Mouse (Mus musculus) ovary, postnatal 14 days (tissue): Measurements from ENCODE around the gene Lrfn3.

ENCODE experiments used
- DNase-seq: peaks from one replicate; pipeline ENCODE4 v3.0.0; 2022; ENCODE audit warnings: low spot score

The Lrfn3 gene

DNA sequence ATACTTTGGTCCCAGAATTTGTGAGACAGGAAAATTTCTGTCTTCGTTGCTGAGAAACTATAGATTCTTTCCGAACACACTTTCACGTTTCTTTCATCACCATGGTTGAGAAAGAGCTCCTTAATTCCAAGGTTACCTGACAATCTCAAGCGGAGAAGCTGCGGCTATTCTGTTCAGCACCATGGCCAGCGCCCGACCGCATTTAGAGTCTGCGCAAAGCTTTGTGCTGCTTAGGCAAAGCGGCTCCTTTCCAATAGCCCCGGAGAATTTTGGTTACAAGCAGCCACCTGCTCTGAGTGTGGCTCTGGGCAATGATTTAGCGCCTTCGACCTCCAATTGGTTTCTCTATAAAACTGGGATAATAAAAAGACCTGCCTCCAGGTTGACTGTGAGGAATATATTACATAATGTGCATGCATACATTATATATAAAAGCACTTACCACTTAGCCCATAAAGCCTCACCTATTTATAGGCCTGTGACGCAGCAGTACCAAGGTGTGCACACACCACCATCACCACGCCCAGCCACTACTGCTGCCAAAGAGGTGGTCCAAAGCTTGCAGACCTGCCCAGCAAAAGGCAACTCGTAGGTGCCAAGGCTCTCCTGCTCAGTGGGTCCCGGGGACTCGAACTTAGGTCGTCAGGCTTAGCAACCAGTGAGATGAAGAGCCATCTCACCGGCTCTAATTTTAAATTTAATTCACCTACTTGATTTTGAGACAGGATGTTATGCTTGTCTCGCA lies 15.8 kb downstream of the Lrfn3 start:
- peak; percentile 68 for DNase-seq

GRCm38 (mm10) chr7:30339432-30340109 lies 23.0 kb downstream of the Lrfn3 start:
- no peak for DNase-seq

DNA sequence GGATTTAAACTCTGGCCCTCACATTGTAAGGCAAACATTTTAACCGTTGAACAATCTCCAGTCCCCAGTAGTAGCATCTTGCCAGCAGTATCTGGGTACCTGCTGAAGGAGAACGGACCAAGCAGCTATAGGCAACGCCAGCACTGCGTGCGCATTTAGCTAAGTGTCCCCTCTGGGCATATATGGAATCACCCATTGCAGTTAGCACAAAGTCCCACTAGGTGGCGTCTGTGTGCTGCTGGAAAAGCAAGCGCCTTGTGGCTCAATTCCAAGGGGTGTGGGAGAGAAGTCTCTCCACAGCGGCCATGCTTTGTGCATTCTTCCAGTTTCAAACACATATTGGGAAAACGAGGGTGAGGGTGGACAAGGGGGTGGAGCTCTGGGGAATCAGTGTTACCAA lies 26.2 kb downstream of the Lrfn3 start:
- peak; percentile 87 for DNase-seq

- DNase-seq: no peak
Measured at GRCm38 (mm10) chr7:30335688-30336087, 26.9 kb downstream of the Lrfn3 start.

- no peak for DNase-seq
Measured at GRCm38 (mm10) chr7:30334563-30334962, 28.0 kb downstream of the Lrfn3 start.

GRCm38 (mm10) chr7:30333436-30333835 lies 29.1 kb downstream of the Lrfn3 start:
- DNase-seq: peak; percentile 44

GRCm38 (mm10) chr7:30332622-30333259 lies 29.8 kb downstream of the Lrfn3 start:
- DNase-seq: no peak

DNA sequence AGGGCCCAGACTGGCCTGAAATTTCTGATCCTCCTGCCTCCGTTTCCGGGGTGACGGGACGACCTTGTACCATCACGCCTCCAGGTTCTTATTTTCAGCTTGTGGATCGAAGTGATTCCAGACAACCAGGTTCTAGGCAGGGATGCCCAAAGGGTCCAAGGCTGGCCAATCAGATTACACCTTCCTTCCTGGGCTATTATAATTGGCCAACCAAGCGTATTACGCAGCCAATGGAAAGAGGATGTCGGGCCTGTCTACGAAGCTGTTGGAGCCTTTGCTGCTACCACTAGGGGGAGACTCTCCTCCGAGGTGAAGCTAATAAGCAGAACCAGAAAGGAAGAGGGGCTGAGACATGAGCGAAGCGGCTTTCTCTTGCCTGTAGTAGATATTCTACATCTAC lies 30.7 kb downstream of the Lrfn3 start:
- DNase-seq: peak; percentile 62

GRCm38 (mm10) chr7:30328379-30328778 lies 34.2 kb downstream of the Lrfn3 start:
- no peak for DNase-seq

DNA sequence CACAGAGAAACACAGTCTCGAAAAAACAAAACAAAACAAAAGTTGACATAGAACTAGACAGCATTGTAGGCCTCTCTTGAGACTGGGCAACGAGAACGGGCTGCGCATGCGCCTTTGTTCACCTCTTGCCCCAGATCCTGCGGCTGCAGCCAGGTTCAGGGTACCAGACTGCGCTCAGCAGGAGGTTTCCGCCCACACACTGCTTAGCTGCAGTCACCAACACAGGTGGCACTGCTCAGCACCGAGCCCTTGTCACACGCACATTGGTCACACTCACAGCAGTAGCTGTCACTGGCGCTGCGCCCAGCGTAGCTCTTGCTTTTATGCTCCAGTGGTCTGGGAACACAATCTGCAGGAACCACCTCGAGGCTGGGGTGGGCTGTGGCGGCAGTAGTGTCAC lies 35.4 kb downstream of the Lrfn3 start:
- DNase-seq: no peak

DNA sequence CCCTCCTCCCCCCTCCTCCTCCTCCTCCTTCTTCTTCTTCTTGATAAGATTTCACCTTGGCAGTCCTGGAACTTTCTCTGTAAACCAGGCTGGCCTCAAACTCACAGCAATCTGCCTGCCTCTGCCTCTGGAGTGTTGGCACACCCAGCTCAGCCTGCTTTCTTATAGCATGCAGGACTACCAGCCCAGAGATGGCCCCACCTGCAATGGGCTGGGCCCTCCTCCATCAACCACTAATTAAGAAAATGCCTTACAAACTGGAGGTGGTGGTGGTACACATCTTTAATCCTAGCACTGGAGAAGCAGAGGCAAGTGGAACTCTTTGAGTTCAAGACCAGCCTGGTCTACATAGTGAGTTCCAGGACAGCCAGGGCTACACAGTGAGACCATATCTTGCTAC lies 36.1 kb downstream of the Lrfn3 start:
- no peak for DNase-seq

DNA sequence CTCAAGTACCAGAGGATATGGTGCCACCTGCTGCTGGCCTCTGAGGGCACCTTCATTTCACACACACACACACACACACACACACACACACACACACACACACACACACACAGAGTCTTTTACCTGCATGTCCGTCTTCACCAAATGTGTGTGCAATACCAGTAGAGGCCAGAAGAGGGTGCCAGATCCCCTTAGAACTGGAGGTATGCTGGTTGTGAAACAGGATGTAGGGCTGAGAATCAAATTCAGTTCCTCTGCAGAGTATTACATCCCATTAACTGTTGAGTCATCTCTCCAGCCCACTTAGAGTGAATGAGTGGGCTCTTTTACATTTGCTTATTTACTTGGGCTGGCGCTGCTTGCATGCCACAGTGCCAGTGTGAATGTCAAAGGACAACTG lies 37.2 kb downstream of the Lrfn3 start:
- DNase-seq: peak; percentile 45

- no peak for DNase-seq
Measured at GRCm38 (mm10) chr7:30324300-30324944, 38.1 kb downstream of the Lrfn3 start.

DNA sequence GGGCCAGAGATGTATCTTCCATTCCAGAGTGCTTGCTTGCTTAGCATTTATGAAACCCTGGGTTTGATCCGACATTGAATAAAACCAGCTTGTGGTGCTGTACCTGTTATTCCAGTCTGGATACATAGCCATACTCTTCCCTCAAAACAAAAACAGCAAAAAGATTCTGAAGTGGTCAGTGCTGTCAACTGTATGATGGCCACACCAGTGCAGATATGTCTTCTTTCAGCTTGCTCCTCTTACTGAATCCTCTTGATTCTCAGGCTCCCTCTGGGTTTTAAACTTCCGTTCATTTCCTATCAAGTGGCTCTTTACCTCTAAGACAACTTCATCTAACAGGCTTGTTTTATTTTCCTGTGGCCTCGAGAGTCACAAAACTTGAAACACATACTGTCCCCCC lies 38.8 kb downstream of the Lrfn3 start, which contains the start of gene Sdhaf1:
Gene Sdhaf1, minus strand, starts transcription at position 101 of the 400 bp plus-strand sequence.
- DNase-seq: no peak

GRCm38 (mm10) chr7:30322865-30323264 lies 39.7 kb downstream of the Lrfn3 start:
- DNase-seq: no peak

GRCm38 (mm10) chr7:30322285-30322667 lies 40.3 kb downstream of the Lrfn3 start:
- peak; percentile 95 for DNase-seq

GRCm38 (mm10) chr7:30321539-30322284 lies 40.9 kb downstream of the Lrfn3 start, which contains the start of gene E130208F15Rik:
E130208F15Rik (plus strand) TSS chr7:30321740.
- peak; percentile 29 for DNase-seq

- DNase-seq: no peak
Measured at GRCm38 (mm10) chr7:30320946-30321345, 41.6 kb downstream of the Lrfn3 start.

GRCm38 (mm10) chr7:30318142-30318541 lies 44.4 kb downstream of the Lrfn3 start:
- DNase-seq: no peak

DNA sequence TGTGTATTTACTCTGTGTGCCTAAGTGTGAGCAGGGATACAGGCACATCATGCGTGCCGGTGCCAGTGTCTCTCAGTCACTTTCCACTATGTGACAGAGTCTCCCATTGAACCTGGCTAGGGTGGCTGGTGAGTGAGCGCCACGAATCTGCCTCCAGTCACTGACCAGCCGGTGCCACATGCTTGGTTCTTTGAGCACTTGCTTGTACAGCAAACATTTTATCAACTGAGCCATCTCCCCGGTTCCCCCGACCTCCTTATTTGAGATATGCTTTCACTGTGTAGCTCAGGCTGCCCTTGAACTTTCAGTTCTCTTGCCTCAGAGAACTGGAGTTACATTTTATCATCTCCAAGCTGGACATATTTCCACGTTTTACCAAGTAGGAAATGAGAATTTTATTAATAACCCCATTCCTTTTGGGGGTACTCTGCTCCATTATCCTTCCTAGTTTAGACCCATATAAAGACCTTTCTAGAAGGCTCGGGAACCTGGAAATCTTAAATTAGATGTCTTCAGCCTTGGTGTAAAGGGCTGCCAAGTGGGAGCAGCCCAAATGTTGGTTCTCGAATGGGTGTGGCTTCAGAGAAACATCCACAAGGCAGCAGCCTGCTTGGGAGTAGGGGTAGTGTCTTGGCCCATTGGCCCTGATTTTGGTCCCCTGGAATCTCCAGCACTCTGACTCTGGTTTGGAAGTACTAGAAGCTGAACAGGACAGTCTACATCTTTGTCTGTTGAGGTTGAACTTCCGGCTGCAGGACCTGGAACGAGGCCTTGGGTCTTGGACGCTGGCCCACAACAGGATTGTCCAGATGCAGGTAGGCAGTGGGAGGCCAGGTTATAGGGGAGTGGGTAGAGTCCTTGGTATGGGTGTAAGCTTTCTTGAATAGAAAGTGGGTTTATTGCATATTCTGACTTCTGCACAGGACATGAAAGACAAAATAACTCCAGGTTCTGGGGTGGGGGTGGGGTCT lies 46.7 kb downstream of the Lrfn3 start:
- DNase-seq: no peak
